Mouse (Mus musculus) frontal cortex, postnatal 14 days (tissue): Measurements from ENCODE around the gene Rnf207.

Experiments used
- DNase-seq, 2 experiments: peaks; one replicate each; pipeline ENCODE4 v3.0.0; 2022; ENCODE audit warnings: low spot score in 2 of 2

Rnf207 gene

GRCm38 (mm10) chr4:152318517-152319234 lies at the start of gene Rnf207:
Gene Rnf207 (minus strand): TSS chr4:152318993.
- DNase-seq = no peak

- no peak for DNase-seq
Observed at GRCm38 (mm10) chr4:152365228-152365627, 46.4 kb upstream of the Rnf207 start.

GRCm38 (mm10) chr4:152362180-152362579 lies 43.4 kb upstream of the Rnf207 start:
- DNase-seq = no peak

GRCm38 (mm10) chr4:152360855-152361254 lies 42.1 kb upstream of the Rnf207 start:
- DNase-seq = no peak

- no peak for DNase-seq
Observed at GRCm38 (mm10) chr4:152359700-152360099, 40.9 kb upstream of the Rnf207 start.

- DNase-seq = no peak
Observed at GRCm38 (mm10) chr4:152355672-152356071, 36.9 kb upstream of the Rnf207 start.

GRCm38 (mm10) chr4:152353886-152354637 lies 35.3 kb upstream of the Rnf207 start:
- no peak for DNase-seq

GRCm38 (mm10) chr4:152351422-152352305 lies 32.9 kb upstream of the Rnf207 start:
- DNase-seq = no peak

GRCm38 (mm10) chr4:152350722-152351421 lies 32.1 kb upstream of the Rnf207 start:
- DNase-seq = no peak

GRCm38 (mm10) chr4:152349837-152350381 lies 31.1 kb upstream of the Rnf207 start:
- peak; percentile 62 to 66 for DNase-seq

- DNase-seq = no peak
Observed at GRCm38 (mm10) chr4:152345120-152345889, 26.5 kb upstream of the Rnf207 start.

- no peak for DNase-seq
Observed at GRCm38 (mm10) chr4:152344651-152345050, 25.9 kb upstream of the Rnf207 start.

GRCm38 (mm10) chr4:152343296-152343695 lies 24.5 kb upstream of the Rnf207 start:
- DNase-seq = no peak

- DNase-seq = no peak
Observed at GRCm38 (mm10) chr4:152340584-152341284, 21.9 kb upstream of the Rnf207 start.

GRCm38 (mm10) chr4:152339293-152339790 lies 20.5 kb upstream of the Rnf207 start:
- DNase-seq = no peak

GRCm38 (mm10) chr4:152338419-152339292 lies 19.9 kb upstream of the Rnf207 start, which contains the start of gene Chd5:
Gene Chd5 (plus strand): TSS chr4:152338651.
- no peak for DNase-seq

GRCm38 (mm10) chr4:152337772-152338171 lies 19.0 kb upstream of the Rnf207 start:
- no peak for DNase-seq

- no peak for DNase-seq
Observed at GRCm38 (mm10) chr4:152333587-152333986, 14.8 kb upstream of the Rnf207 start.
